Mouse (Mus musculus) ES-E14 (cell line): ENCODE data around the gene Gpr183.

Source experiments
- HCFC1 ChIP-seq: IDR thresholded peaks from 2 replicates; pipeline ENCODE4 v1.6.1; 2012; ENCODE audit warnings: low read length, inconsistent platforms, borderline replicate concordance; ENCODE audit not compliant: insufficient read depth
- ZC3H11A ChIP-seq: IDR thresholded peaks from 2 replicates; pipeline ENCODE4 v1.6.1; 2012; ENCODE audit warnings: low read depth, mild to moderate bottlenecking, inconsistent platforms, low read length, borderline replicate concordance
- ZNF384 ChIP-seq: IDR thresholded peaks from 2 replicates; pipeline ENCODE4 v1.6.1; 2012; ENCODE audit warnings: low read depth, low read length, inconsistent platforms

DNA sequence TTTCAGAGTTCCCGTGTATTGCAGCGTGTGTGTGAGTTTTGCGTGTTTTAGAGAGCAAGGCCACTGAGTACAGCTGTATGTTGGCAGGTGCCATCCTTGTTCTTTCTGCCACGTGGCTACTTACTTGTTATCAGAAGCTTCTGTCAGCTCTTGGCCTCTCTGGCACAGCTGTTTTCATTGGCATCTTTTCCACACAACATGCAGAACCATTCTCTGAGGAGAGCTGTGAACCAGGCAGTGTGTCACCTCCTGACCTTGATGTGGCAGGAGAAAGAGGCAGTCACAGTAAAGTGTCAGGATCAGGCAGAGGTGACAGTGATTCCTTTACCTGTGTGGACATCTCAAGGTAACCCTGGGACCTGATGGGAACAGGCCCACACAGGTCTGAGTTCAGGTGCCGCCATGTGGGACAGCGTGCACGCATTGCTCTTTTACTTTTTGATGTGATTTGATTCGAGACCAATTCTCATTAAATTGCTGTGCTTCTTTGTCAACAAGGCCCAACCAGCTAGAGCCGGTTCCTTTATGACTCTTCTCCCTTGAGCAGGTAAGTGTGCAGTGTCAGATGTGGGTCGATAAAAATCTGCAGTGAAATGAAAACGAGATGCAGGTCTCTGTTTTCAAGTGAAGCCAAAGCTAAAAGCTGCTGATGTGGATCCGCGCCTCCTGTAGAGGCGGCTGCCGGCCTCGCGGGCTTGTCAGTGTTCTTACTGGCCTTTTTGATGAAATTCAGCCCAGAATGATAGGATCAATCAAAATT lies 35.5 kb upstream of the Gpr183 start:
- TF ChIP-seq ZC3H11A, result no peak
- TF ChIP-seq HCFC1, result no peak
- TF ChIP-seq ZNF384, result no peak
